Comparison of ENCODE assay signal across 21 mouse cellular contexts in genomic region chr17:71124061-71124670, GRCm38 (mm10). TPM values are rescaled to one million over a fixed set of nuclear protein-coding genes. Genes with fewer than 3 reads are reported as not detected.
DNase-seq lines count a peak whose midpoint lies in the region; ATAC-seq and TF ChIP-seq lines count a peak whose summit lies in the region.
"Had no signal": no experiment of that assay in that cellular context is flagged by ENCODE, and none has a peak within 500 bp of the region (broad histone marks: within the 10 kb centered on the region; RNA-seq: fewer than 3 reads in every experiment).

No protein-coding gene starts in this region.

- ATAC-seq in megakaryocyte-erythroid progenitor cell, adult 5-6 weeks (replicated peaks; ENCODE audit: low FRiP score, low TSS enrichment, poor library complexity, severe bottlenecking), result peak; percentile 58
- no peak for ATAC-seq in midbrain, embryonic 15.5 days (replicated peaks)
- ATAC-seq: hindbrain, embryonic 16.5 days; intestine, embryonic 16.5 days had no signal

- no peak overlapping the region for H3K4me2 ChIP-seq in midbrain, embryonic 15.5 days
- H3K4me2 ChIP-seq: heart, embryonic 12.5 days; limb, embryonic 13.5 days; liver, embryonic 13.5 days; lung, embryonic 14.5 days had no signal

- no peaks in the 10 kb centered on the region for H3K27me3 ChIP-seq in MEL (ENCODE audit: control insufficient read depth in 1 of 2, insufficient read depth in 2 of 2, low read length in 2 of 2)
- no peaks in the 10 kb centered on the region for H3K27me3 ChIP-seq in midbrain, embryonic 15.5 days (replicated peaks)
- H3K27me3 ChIP-seq: CH12.LX; heart, embryonic 12.5 days; limb, embryonic 13.5 days; liver, embryonic 13.5 days had no signal

- peaks cover 0 to 22% of the 10 kb centered on the region in 2 experiments; a peak in 2 of 4 replicates for H3K36me3 ChIP-seq in MEL (ENCODE audit: control insufficient read depth in 1 of 2, insufficient read depth in 2 of 2, low read length in 2 of 2)
- H3K36me3 ChIP-seq in midbrain, embryonic 15.5 days (replicated peaks), result no peaks in the 10 kb centered on the region
- H3K36me3 ChIP-seq: embryonic facial prominence, embryonic 10.5 days; limb, embryonic 13.5 days; liver, embryonic 13.5 days had no signal

- H3K27ac ChIP-seq in left cerebral cortex, adult 2 months, result peak overlapping the region; percentile 22
- no peak overlapping the region for H3K27ac ChIP-seq in MEL (ENCODE audit: control insufficient read depth, low read depth, low read length)
- H3K27ac ChIP-seq in midbrain, embryonic 15.5 days, result no peak overlapping the region
- H3K27ac ChIP-seq: liver, embryonic 13.5 days had no signal

- H3K9me3 ChIP-seq in MEL (replicated peaks; ENCODE audit: insufficient read depth, low read length), result no peaks in the 10 kb centered on the region
- no peaks in the 10 kb centered on the region for H3K9me3 ChIP-seq in midbrain, embryonic 15.5 days
- H3K9me3 ChIP-seq: embryonic facial prominence, embryonic 10.5 days; heart, embryonic 12.5 days; limb, embryonic 13.5 days; liver, embryonic 13.5 days had no signal

- TF ChIP-seq CTCF in left cerebral cortex, adult 2 months (IDR thresholded peaks at IDR 0.05), result no peak
- TF ChIP-seq CTCF in MEL (IDR thresholded peaks at IDR 0.05 in 2 of 3, conservative IDR thresholded peaks at IDR 0.05 in 1 of 3; ENCODE audit: control insufficient read depth in 1 of 3, insufficient read depth in 1 of 3, low read depth in 2 of 3, low read length in 3 of 3, poor library complexity in 1 of 3, severe bottlenecking in 1 of 3), result no peak

- TF ChIP-seq RAD21 in MEL (IDR thresholded peaks at IDR 0.05; ENCODE audit: low read depth, low read length), result no peak

- DNase-seq in heart, adult 11 months, result peak; percentile 80
- no peak for DNase-seq in heart, adult 9 months (ENCODE audit: low spot score in 2 of 2)
- no peak for DNase-seq in left cerebral cortex, adult 2 months (ENCODE audit: extremely low spot score in 1 of 2, low spot score in 2 of 2)
- no peak for DNase-seq in left cerebral cortex, adult 18-20 months (ENCODE audit: low spot score in 2 of 2)
- no peak for DNase-seq in MEL (ENCODE audit: low read depth, low spot score)
- DNase-seq: adrenal gland, adult 2 months; cerebellum, adult 9-10 months; gastrocnemius, postnatal 14 days; heart, postnatal 4 days; liver, embryonic 13.5 days; lung, embryonic 14.5 days; midbrain, embryonic 14.5 days; thymus, postnatal 14 days had no signal

- H3K4me3 ChIP-seq in left cerebral cortex, adult 2 months, result no peak overlapping the region
- H3K4me3 ChIP-seq in MEL (ENCODE audit: control insufficient read depth in 1 of 2, insufficient read depth in 1 of 2, low read depth in 2 of 2, low read length in 2 of 2), result no peak overlapping the region
- no peak overlapping the region for H3K4me3 ChIP-seq in midbrain, embryonic 15.5 days
- H3K4me3 ChIP-seq: embryonic facial prominence, embryonic 10.5 days; heart, embryonic 12.5 days; limb, embryonic 13.5 days; liver, embryonic 13.5 days had no signal

- WGBS in midbrain, embryonic 15.5 days, result 88% methylated on average over 8 of the region's 8 CpGs

- TF ChIP-seq EP300 in MEL (IDR thresholded peaks at IDR 0.05; ENCODE audit: low read depth in 1 of 2, low read length in 2 of 2), result no peak

- TF ChIP-seq POLR2A in MEL (IDR thresholded peaks at IDR 0.05; ENCODE audit: control insufficient read depth in 1 of 2, insufficient read depth in 1 of 2, low read depth in 1 of 2, low read length in 2 of 2, poor library complexity in 1 of 2), result no peak

- H3K9ac ChIP-seq in MEL (ENCODE audit: control insufficient read depth, low read depth, low read length, poor library complexity, severe bottlenecking), result no peak overlapping the region
- no peak overlapping the region for H3K9ac ChIP-seq in midbrain, embryonic 15.5 days
- H3K9ac ChIP-seq: heart, embryonic 12.5 days; limb, embryonic 13.5 days; liver, embryonic 13.5 days; lung, embryonic 14.5 days had no signal

- peaks cover 31 to 34% of the 10 kb centered on the region in 2 experiments for H3K4me1 ChIP-seq in MEL (ENCODE audit: control insufficient read depth in 1 of 2, insufficient read depth in 2 of 2, low read length in 2 of 2)
- H3K4me1 ChIP-seq in midbrain, embryonic 15.5 days, result no peaks in the 10 kb centered on the region

- no peaks in the 10 kb centered on the region for H3K79me2 ChIP-seq in MEL (ENCODE audit: control insufficient read depth, insufficient read depth, low read length, poor library complexity)

- intact Hi-C loops in left cerebral cortex, adult 2 months (cut with DNase I), result loop anchor here (2.0 kb wide), 1 partner anchor 59 kb away; the partner anchor contains the start of gene Lpin2

TF ChIP-seq in MEL, 35 proteins besides CTCF, POLR2A, EP300 and RAD21:
- peak; percentile 72; the same call in 1 of the 2 replicates for TF ChIP-seq ETS1 (IDR thresholded peaks at IDR 0.05; ENCODE audit: low read depth, low read length)
- TF ChIP-seq NELFE (IDR thresholded peaks at IDR 0.05; ENCODE audit: low read depth, low read length), result no peak
- no peak for TF ChIP-seq MYC (IDR thresholded peaks at IDR 0.05; ENCODE audit: low read depth, low read length)
- no peak for TF ChIP-seq NRF1 (IDR thresholded peaks at IDR 0.05; ENCODE audit: insufficient read depth, low read depth, low read length, poor library complexity, severe bottlenecking)
- no peak for TF ChIP-seq MAX (IDR thresholded peaks at IDR 0.05; ENCODE audit: low read length)
- no peak for TF ChIP-seq RCOR1 (IDR thresholded peaks at IDR 0.05; ENCODE audit: low read depth, low read length)

RNA-seq across cellular contexts. Expression of gene Lpin2, which starts 58.2 kb away (rescaled TPM):
- total RNA-seq in left cerebral cortex, adult 2 months (2021), result 10 to 100 TPM; 85.2 to 86.5 TPM
- 10 to 100 TPM; 77.7 to 89.3 TPM for total RNA-seq in left cerebral cortex, adult 18-20 months (2021)
- 22.4 and 24.4 TPM in 2 replicates for total RNA-seq in MEL (2012; rRNA removed)
- 10 to 100 TPM in 1 of 2 experiments, not detected in 1; 32.1 TPM for polyA plus RNA-seq in MEL (2012; ENCODE audit: insufficient read depth in 1 of 2, insufficient read length in 2 of 2, low read depth in 1 of 2, low replicate concordance in 2 of 2, missing spikeins in 1 of 2)
- 119 and 153 TPM in 2 replicates for total RNA-seq in megakaryocyte-erythroid progenitor cell, adult 5-6 weeks (2014; fragmentation: Nextera tagmentation)
- total RNA-seq in megakaryocyte-erythroid progenitor cell, adult 5-6 weeks (2017), result 129 and 139 TPM in 2 replicates
- 44.2 and 47.6 TPM in 2 replicates for polyA plus RNA-seq in midbrain, embryonic 15.5 days (2015; fragmentation: Nextera tagmentation; extraction: Ambion mirVana)
